Mouse (Mus musculus): Measurements from ENCODE around the gene Zbtb8b. TPM values are rescaled to one million over a fixed set of nuclear protein-coding genes. Genes with fewer than 3 reads are reported as not detected.

Gene Zbtb8b
- polyA plus RNA-seq, 1 experiment from 2014 or later = 4.7 TPM

Other genes starting within 250 kb of the Zbtb8b start
- 1.8 and 2.3 TPM in 2 replicates for gene C77080, start 179.4 kb downstream of the Zbtb8b start, polyA plus RNA-seq (2015; fragmentation: Nextera tagmentation; extraction: Ambion mirVana)
- 1.1 and 1.6 TPM in 2 replicates for gene Sync, start 153.2 kb downstream of the Zbtb8b start, polyA plus RNA-seq (2015; fragmentation: Nextera tagmentation; extraction: Ambion mirVana)
- gene Rbbp4, start 105.5 kb downstream of the Zbtb8b start, polyA plus RNA-seq (2015; fragmentation: Nextera tagmentation; extraction: Ambion mirVana) = 279 and 297 TPM in 2 replicates
- 36.6 and 45.0 TPM in 2 replicates for gene Zbtb8os, start 105.2 kb downstream of the Zbtb8b start, polyA plus RNA-seq (2015; fragmentation: Nextera tagmentation; extraction: Ambion mirVana)
- 9.9 and 11.0 TPM in 2 replicates for gene Zbtb8a, start 62.7 kb downstream of the Zbtb8b start, polyA plus RNA-seq (2015; fragmentation: Nextera tagmentation; extraction: Ambion mirVana)
- 25.4 and 26.9 TPM in 2 replicates for gene Bsdc1, start 20.7 kb upstream of the Zbtb8b start, polyA plus RNA-seq (2015; fragmentation: Nextera tagmentation; extraction: Ambion mirVana)
- gene Tssk3, start 50.2 kb upstream of the Zbtb8b start, polyA plus RNA-seq (2015; fragmentation: Nextera tagmentation; extraction: Ambion mirVana) = not detected in 2 replicates
- not detected in 2 replicates for gene Fam229a, start 50.3 kb upstream of the Zbtb8b start, polyA plus RNA-seq (2015; fragmentation: Nextera tagmentation; extraction: Ambion mirVana)
- 383 and 399 TPM in 2 replicates for gene Marcksl1, start 72.7 kb upstream of the Zbtb8b start, polyA plus RNA-seq (2015; fragmentation: Nextera tagmentation; extraction: Ambion mirVana)
- 127 and 141 TPM in 2 replicates for gene Hdac1, start 101.9 kb upstream of the Zbtb8b start, polyA plus RNA-seq (2015; fragmentation: Nextera tagmentation; extraction: Ambion mirVana)
- 2.8 and 7.0 TPM in 2 replicates for gene Lck, start 132.8 kb upstream of the Zbtb8b start, polyA plus RNA-seq (2015; fragmentation: Nextera tagmentation; extraction: Ambion mirVana)
- 4.7 and 7.3 TPM in 2 replicates for gene Fam167b, start 137.7 kb upstream of the Zbtb8b start, polyA plus RNA-seq (2015; fragmentation: Nextera tagmentation; extraction: Ambion mirVana)
- gene Eif3i, start 159.8 kb upstream of the Zbtb8b start, polyA plus RNA-seq (2015; fragmentation: Nextera tagmentation; extraction: Ambion mirVana) = 169 and 189 TPM in 2 replicates
- 160 and 179 TPM in 2 replicates for gene Tmem234, start 159.8 kb upstream of the Zbtb8b start, polyA plus RNA-seq (2015; fragmentation: Nextera tagmentation; extraction: Ambion mirVana)
- gene Dcdc2b, start 173.4 kb upstream of the Zbtb8b start, polyA plus RNA-seq (2015; fragmentation: Nextera tagmentation; extraction: Ambion mirVana) = 1.3 and 1.6 TPM in 2 replicates
- gene Iqcc, start 178.2 kb upstream of the Zbtb8b start, polyA plus RNA-seq (2015; fragmentation: Nextera tagmentation; extraction: Ambion mirVana) = 20.4 and 23.6 TPM in 2 replicates
- gene Ccdc28b, start 183.1 kb upstream of the Zbtb8b start, polyA plus RNA-seq (2015; fragmentation: Nextera tagmentation; extraction: Ambion mirVana) = 41.1 and 46.1 TPM in 2 replicates
- gene Txlna, start 200.2 kb upstream of the Zbtb8b start, polyA plus RNA-seq (2015; fragmentation: Nextera tagmentation; extraction: Ambion mirVana) = 47.5 and 49.4 TPM in 2 replicates
- 13.3 TPM in 2 replicates for gene Kpna6, start 231.9 kb upstream of the Zbtb8b start, polyA plus RNA-seq (2015; fragmentation: Nextera tagmentation; extraction: Ambion mirVana)